Mouse (Mus musculus): ENCODE data around the gene B4galt1.
A peak's percentile ranks its signal among the peaks of the same experiment; 100 is the strongest.

DNA sequence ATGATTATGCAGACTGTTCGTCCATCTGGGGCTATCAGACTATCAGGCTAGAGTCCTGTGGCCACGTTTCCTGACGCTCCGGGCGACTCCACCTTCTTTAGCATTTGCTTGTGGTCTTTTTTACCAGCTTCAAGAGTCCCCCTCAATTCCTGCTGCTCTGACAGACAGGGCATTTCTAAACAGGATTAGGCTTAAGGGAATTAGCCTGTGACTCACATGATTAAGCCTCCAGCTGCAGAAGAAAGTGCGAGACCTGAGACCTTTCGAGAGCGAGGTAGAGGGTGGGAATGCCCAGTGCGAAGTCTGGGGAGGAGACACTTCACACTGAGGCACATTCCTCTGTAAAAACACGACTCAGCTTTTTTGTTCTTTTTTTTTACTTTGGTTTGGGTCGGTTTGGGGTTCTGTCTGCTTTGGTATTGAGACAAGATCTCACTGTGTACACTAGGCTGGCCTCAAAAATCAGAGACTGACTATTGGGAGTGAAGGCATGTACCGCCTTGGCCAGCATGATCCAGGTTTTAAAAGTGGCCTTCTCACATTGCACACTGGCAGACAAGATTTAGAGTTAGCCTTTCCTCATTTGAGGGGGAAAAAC, 37.9 kb downstream of the B4galt1 start:
- TF ChIP-seq EP300 (IDR thresholded peaks at IDR 0.05; ENCODE audit: insufficient read depth, low read depth, low read length) (0 out of 2 replicates have a peak, but pooled peaks have one; percentile 49), CTCF (IDR thresholded peaks at IDR 0.05; ENCODE audit: low read depth, low read length) (no peak), POLR2A (IDR thresholded peaks at IDR 0.05; ENCODE audit: insufficient read depth, low read length) (no peak)

Measured in ES-Bruce4 (cell line).